Mouse (Mus musculus): ENCODE results near the gene Tab2.
A peak's percentile ranks its signal among the peaks of the same experiment; 100 is the strongest.
"Not testable (repeated sequence)": the region's sequence is repeated elsewhere in the genome, so short reads cannot be mapped to it uniquely, and the experiment has no call there.

The Tab2 gene

GRCm38 (mm10) chr10:7888256-7888868, 67.7 kb downstream of the Tab2 start:
- DNase-seq (ENCODE audit: low spot score), result no peak

- peak; percentile 29 for DNase-seq (ENCODE audit: low spot score)
Measured at GRCm38 (mm10) chr10:7883524-7883923, 72.5 kb downstream of the Tab2 start.

GRCm38 (mm10) chr10:7881971-7882370, 74.1 kb downstream of the Tab2 start:
- no peak for DNase-seq (ENCODE audit: low spot score)

- DNase-seq (ENCODE audit: low spot score), result not testable (repeated sequence)
Measured at GRCm38 (mm10) chr10:7880283-7880682, 75.7 kb downstream of the Tab2 start.

- DNase-seq (ENCODE audit: low spot score), result no peak
Measured at GRCm38 (mm10) chr10:7874194-7874593, 81.8 kb downstream of the Tab2 start.

- DNase-seq (ENCODE audit: low spot score), result no peak
Measured at GRCm38 (mm10) chr10:7871381-7872020, 84.5 kb downstream of the Tab2 start.

GRCm38 (mm10) chr10:7870571-7871315, 85.3 kb downstream of the Tab2 start:
- peak; percentile 27 for DNase-seq (ENCODE audit: low spot score)

GRCm38 (mm10) chr10:7869746-7870145, 86.3 kb downstream of the Tab2 start:
- no peak for DNase-seq (ENCODE audit: low spot score)

- no peak for DNase-seq (ENCODE audit: low spot score)
Measured at GRCm38 (mm10) chr10:7867666-7868030, 88.4 kb downstream of the Tab2 start.

GRCm38 (mm10) chr10:7866762-7867665, 89.0 kb downstream of the Tab2 start:
- no peak for DNase-seq (ENCODE audit: low spot score)

- no peak for DNase-seq (ENCODE audit: low spot score)
Measured at GRCm38 (mm10) chr10:7864806-7865205, 91.2 kb downstream of the Tab2 start.

GRCm38 (mm10) chr10:7864184-7864583, 91.8 kb downstream of the Tab2 start:
- no peak for DNase-seq (ENCODE audit: low spot score)

GRCm38 (mm10) chr10:7863411-7863810, 92.6 kb downstream of the Tab2 start:
- DNase-seq (ENCODE audit: low spot score), result no peak

- no peak for DNase-seq (ENCODE audit: low spot score)
Measured at GRCm38 (mm10) chr10:7861937-7862657, 93.9 kb downstream of the Tab2 start.

- no peak for DNase-seq (ENCODE audit: low spot score)
Measured at GRCm38 (mm10) chr10:7861259-7861936, 94.6 kb downstream of the Tab2 start.

- no peak for DNase-seq (ENCODE audit: low spot score)
Measured at GRCm38 (mm10) chr10:7860494-7860893, 95.5 kb downstream of the Tab2 start.
